Mouse (Mus musculus) bone marrow, adult 2 months (tissue): ENCODE measurements around the gene Hnrnpc.

Experiments used
- CTCF ChIP-seq: fragments of 200-500 bp; IDR thresholded peaks from 2 replicates; pipeline ENCODE4 v1.5.1; 2011; ENCODE audit warnings: low read length, control low read depth; ENCODE audit not compliant: control insufficient read depth, insufficient read depth
- POLR2A ChIP-seq: fragments of 200-500 bp; IDR thresholded peaks from 2 replicates; pipeline ENCODE4 v1.6.1; 2011; ENCODE audit warnings: low read depth, mild to moderate bottlenecking, control low read depth, low read length, borderline replicate concordance; ENCODE audit not compliant: control insufficient read depth

- TF ChIP-seq CTCF (no peak), POLR2A (peak; percentile 99)
These were observed at the start of gene Hnrnpc for GRCm38 (mm10) chr14:52103856-52104676.
